Mouse (Mus musculus) CH12.LX (cell line): ENCODE measurements around the gene Gss. TPM values are rescaled to one million over a fixed set of nuclear protein-coding genes. Genes with fewer than 3 reads are reported as not detected.

Experiments used
- DNase-seq: peaks from one replicate; pipeline ENCODE4 v3.0.0-alpha.2; 2013; ENCODE audit errors: extremely low read depth
- H3K27ac ChIP-seq: 2 replicates; pipeline ENCODE4 v1.5.1; 2012; ENCODE audit warnings: low read depth, mild to moderate bottlenecking, control low read depth, moderate library complexity; ENCODE audit not compliant: insufficient read depth
- H3K27me3 ChIP-seq: replicated peaks from 2 replicates; pipeline ENCODE3; 2012; ENCODE audit warnings: inconsistent platforms
- H3K36me3 ChIP-seq, 2 experiments: replicated peaks in 1 of 2; 2 replicates each; pipeline versions ENCODE3 to v1.6.1; 2012; ENCODE audit warnings: inconsistent platforms in 1 of 2, low read length in 1 of 2, mild to moderate bottlenecking in 1 of 2, mixed read lengths in 1 of 2, moderate library complexity in 1 of 2; ENCODE audit not compliant: control insufficient read depth in 1 of 2, insufficient read depth in 1 of 2
- H3K4me1 ChIP-seq, 2 experiments: 2 replicates each; pipeline ENCODE4 v1.6.1; 2012; ENCODE audit warnings: inconsistent platforms in 1 of 2, moderate library complexity in 1 of 2; ENCODE audit not compliant: insufficient read depth in 2 of 2, control insufficient read depth in 1 of 2
- H3K4me2 ChIP-seq: 2 replicates; pipeline ENCODE4 v1.6.1; 2012; ENCODE audit warnings: low read depth, mild to moderate bottlenecking, control low read depth; ENCODE audit not compliant: poor library complexity, insufficient read depth, severe bottlenecking
- H3K4me3 ChIP-seq, 3 experiments: fragments of 150-350 bp in 1 of 3; sonication (generic) in 1 of 3; replicated peaks in 1 of 3; 2 replicates each; pipeline versions ENCODE3 to v1.5.1; 2011 to 2012; ENCODE audit warnings: low read depth in 2 of 3, low read length in 2 of 3, mild to moderate bottlenecking in 2 of 3, moderate library complexity in 2 of 3, control low read depth in 1 of 3, improper control_type of control experiment in 1 of 3, inconsistent platforms in 1 of 3, mixed read lengths in 1 of 3; ENCODE audit not compliant: poor library complexity in 1 of 3
- H3K79me2 ChIP-seq: replicated peaks from 2 replicates; pipeline ENCODE4 v1.6.1; 2012; ENCODE audit warnings: mild to moderate bottlenecking, moderate library complexity; ENCODE audit not compliant: control insufficient read depth, poor library complexity, insufficient read depth, severe bottlenecking; ENCODE audit errors: extremely low read depth
- H3K9ac ChIP-seq: 2 replicates; pipeline ENCODE4 v1.6.1; 2012; ENCODE audit warnings: low read depth, mild to moderate bottlenecking, control low read depth, moderate library complexity; ENCODE audit not compliant: insufficient read depth
- H3K9me3 ChIP-seq: replicated peaks from 2 replicates; pipeline ENCODE3; 2012; ENCODE audit warnings: low read length, inconsistent platforms, mixed read lengths
- BHLHE40 ChIP-seq: IDR thresholded peaks from 2 replicates; pipeline ENCODE4 v1.6.1; 2011; ENCODE audit warnings: mild to moderate bottlenecking, low read depth, low read length, improper control_type of control experiment
- CHD2 ChIP-seq: IDR thresholded peaks from 2 replicates; pipeline ENCODE4 v1.6.1; 2011; ENCODE audit warnings: low read length, improper control_type of control experiment
- E2F4 ChIP-seq: IDR thresholded peaks from 2 replicates; pipeline ENCODE4 v1.6.1; 2011; ENCODE audit warnings: low read depth, low read length, improper control_type of control experiment; ENCODE audit not compliant: insufficient replicate concordance
- ELF1 ChIP-seq: IDR thresholded peaks from 2 replicates; pipeline ENCODE4 v1.6.1; 2014; ENCODE audit warnings: low read depth, mild to moderate bottlenecking, inconsistent platforms, low read length, improper control_type of control experiment
- IRF4 ChIP-seq: IDR thresholded peaks from 2 replicates; pipeline ENCODE4 v1.6.1; 2014; ENCODE audit warnings: low read depth, mild to moderate bottlenecking, inconsistent platforms, low read length, improper control_type of control experiment
- JUN ChIP-seq: IDR thresholded peaks from 2 replicates; pipeline ENCODE4 v1.6.1; 2011; ENCODE audit warnings: low read depth, mild to moderate bottlenecking, low read length, improper control_type of control experiment, moderate library complexity; ENCODE audit not compliant: insufficient read depth
- JUND ChIP-seq: conservative IDR thresholded peaks from 2 replicates; pipeline ENCODE4 v1.6.1; 2011; ENCODE audit warnings: low read depth, low read length, improper control_type of control experiment
- MEF2A ChIP-seq: IDR thresholded peaks from 2 replicates; pipeline ENCODE4 v1.6.1; 2014; ENCODE audit warnings: low read depth, mild to moderate bottlenecking, inconsistent platforms, low read length, improper control_type of control experiment, borderline replicate concordance
- MXI1 ChIP-seq: IDR thresholded peaks from 2 replicates; pipeline ENCODE4 v1.6.1; 2011; ENCODE audit warnings: mild to moderate bottlenecking, low read depth, low read length, improper control_type of control experiment
- MYC ChIP-seq: IDR thresholded peaks from 2 replicates; pipeline ENCODE4 v1.6.1; 2011; ENCODE audit warnings: low read depth, mild to moderate bottlenecking, improper control_type of control experiment, low read length
- PAX5 ChIP-seq: IDR thresholded peaks from 2 replicates; pipeline ENCODE4 v1.6.1; 2012; ENCODE audit warnings: low read length, inconsistent platforms, mixed read lengths
- POLR2A ChIP-seq: IDR thresholded peaks from 2 replicates; pipeline ENCODE4 v1.6.1; 2011; ENCODE audit warnings: low read depth, mild to moderate bottlenecking, improper control_type of control experiment, low read length
- POLR2AphosphoS2 ChIP-seq: IDR thresholded peaks from 2 replicates; pipeline ENCODE4 v1.6.1; 2011; ENCODE audit warnings: low read depth, low read length, improper control_type of control experiment
- TBP ChIP-seq: conservative IDR thresholded peaks from 2 replicates; pipeline ENCODE4 v1.6.1; 2011; ENCODE audit warnings: low read depth, low read length, improper control_type of control experiment
- UBTF ChIP-seq: IDR thresholded peaks from 2 replicates; pipeline ENCODE4 v1.6.1; 2012; ENCODE audit warnings: low read depth, mild to moderate bottlenecking, inconsistent platforms, low read length, improper control_type of control experiment, moderate library complexity
- USF1 ChIP-seq: IDR thresholded peaks from 2 replicates; pipeline ENCODE4 v1.6.1; 2014; ENCODE audit warnings: low read depth, mild to moderate bottlenecking, inconsistent platforms, low read length, improper control_type of control experiment
- ZC3H11A ChIP-seq: IDR thresholded peaks from 2 replicates; pipeline ENCODE4 v1.6.1; 2012; ENCODE audit warnings: low read depth, mild to moderate bottlenecking, inconsistent platforms, low read length, improper control_type of control experiment
- ZMIZ1 ChIP-seq: IDR thresholded peaks from 2 replicates; pipeline ENCODE4 v1.6.1; 2012; ENCODE audit warnings: low read depth, mild to moderate bottlenecking, inconsistent platforms, low read length, improper control_type of control experiment
- dilution Hi-C: fragments of 300-500 bp; cut with MboI; formaldehyde crosslinking; loops from 2 replicates; pipeline ENCODE4 v1.14.3; 2020; ENCODE audit warnings: low sequenced_read_pairs; ENCODE audit not compliant: extremely low pct_unique_long_range_greater_than_20kb, extremely low pct_ligation_motif_present
- in situ Hi-C: fragments of 300-500 bp; cut with MboI; formaldehyde crosslinking; loops from 3 replicates; pipeline ENCODE4 v1.14.3; 2019; ENCODE audit warnings: low sequenced_read_pairs, low pct_ligation_motif_present, low pct_unique_long_range_greater_than_20kb, mixed read lengths
- polyA plus RNA-seq: library from polyadenylated mRNA; unstranded; fragments of >175 nt; gene quantifications from 2 replicates; pipeline ENCODE4 v1.2.1, GENCODE M21; 2012; ENCODE audit warnings: low read depth; ENCODE audit not compliant: insufficient read length
- total RNA-seq, 2 experiments: library from RNA; depleted of rRNA; stranded (reverse); fragments of 300-350 nt in 1 of 2; fragments of >200 nt in 1 of 2; gene quantifications; 2 replicates each; pipeline ENCODE4 v1.2.3; 2012 to 2014

Gene Gss
- total and polyA plus RNA-seq, 3 experiments: 17.3 to 21.9 (median 18.0) TPM

GRCm38 (mm10) chr2:155582384-155582995, 10.1 kb downstream of the Gss start:
- H3K27ac ChIP-seq: no peak overlapping the region
- in situ Hi-C loops: no loop called here

GRCm38 (mm10) chr2:155580331-155580730, 12.3 kb downstream of the Gss start:
- dilution Hi-C loops: no loop called here
- Histone ChIP-seq H3K79me2 (no peaks in the 10 kb centered on the region), H3K27ac (no peak overlapping the region), H3K27me3 (no peaks in the 10 kb centered on the region), H3K4me1 (no peaks in the 10 kb centered on the region), H3K9ac (no peak overlapping the region)
- no peak for DNase-seq
- TF ChIP-seq ZC3H11A: no peak
- TF ChIP-seq, all 38 proteins: peak for 0
- Histone ChIP-seq H3K9me3 (no peaks in the 10 kb centered on the region), H3K4me3 (no peak overlapping the region), H3K4me2 (no peak overlapping the region), H3K36me3 (peaks cover 0 to 51% of the 10 kb centered on the region in 2 experiments)
- in situ Hi-C loops: no loop called here

More at GRCm38 (mm10) chr2:155582384-155582995, 10.1 kb downstream of the Gss start:
- dilution Hi-C loops: no loop called here
- Histone ChIP-seq H3K9ac (no peak overlapping the region), H3K36me3 (peaks cover 0 to 46% of the 10 kb centered on the region in 2 experiments), H3K4me3 (no peak overlapping the region), H3K9me3 (no peaks in the 10 kb centered on the region), H3K4me2 (no peak overlapping the region), H3K27me3 (no peaks in the 10 kb centered on the region), H3K4me1 (no peaks in the 10 kb centered on the region), H3K79me2 (no peaks in the 10 kb centered on the region)
- TF ChIP-seq PAX5: no peak
- TF ChIP-seq BHLHE40: no peak
- TF ChIP-seq POLR2A: no peak
- no peak for TF ChIP-seq ZMIZ1
- TF ChIP-seq MXI1: no peak
- TF ChIP-seq UBTF: no peak
- TF ChIP-seq IRF4: no peak
- no peak for TF ChIP-seq TBP
- no peak for TF ChIP-seq JUND
- no peak for TF ChIP-seq E2F4
- TF ChIP-seq POLR2AphosphoS2: no peak
- TF ChIP-seq JUN: no peak
- no peak for TF ChIP-seq ELF1
- no peak for TF ChIP-seq USF1
- no peak for TF ChIP-seq MYC
- no peak for TF ChIP-seq CHD2
- no peak for TF ChIP-seq MEF2A
- no peak for DNase-seq
